Mouse (Mus musculus): ENCODE data around the gene Csf3r. TPM values are rescaled to one million over a fixed set of nuclear protein-coding genes. Genes with fewer than 3 reads are reported as not detected.

Gene Csf3r
- polyA plus RNA-seq, 1 experiment from 2014 or later = 0.51 TPM

DNA sequence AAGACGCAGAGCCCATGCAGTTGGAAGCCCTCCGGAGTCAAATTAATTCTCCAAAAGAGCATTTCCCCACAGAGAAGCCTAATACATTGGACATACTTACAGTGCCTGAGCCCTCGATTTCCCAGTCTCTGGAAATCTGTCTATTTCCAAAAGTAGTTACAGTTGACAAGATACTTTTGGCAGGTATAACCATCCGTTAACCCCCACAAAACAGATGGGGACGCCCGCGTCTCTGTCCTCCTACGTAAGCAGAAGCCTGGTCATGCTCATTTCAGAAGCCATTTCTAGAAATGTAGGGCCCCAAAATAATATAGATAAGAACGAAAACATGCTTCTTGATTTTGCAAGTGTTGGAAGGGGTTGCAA, 34.6 kb downstream of the Csf3r start:
- Histone ChIP-seq H3K36me3 (replicated peaks) (peaks cover 24% of the 10 kb centered on the region), H3K27ac (no peak overlapping the region), H3K4me3 (replicated peaks) (peak overlapping the region; percentile 66), H3K4me1 (peaks cover 19% of the 10 kb centered on the region), H3K27me3 (no peaks in the 10 kb centered on the region), H3K9ac (peak overlapping the region; percentile 72), H3K9me3 (no peaks in the 10 kb centered on the region), H3K4me2 (peak overlapping the region; percentile 82)
- ATAC-seq (ENCODE audit: low FRiP score) = no peak
- 41% methylated on average over 9 of the region's 9 CpGs for WGBS

DNA sequence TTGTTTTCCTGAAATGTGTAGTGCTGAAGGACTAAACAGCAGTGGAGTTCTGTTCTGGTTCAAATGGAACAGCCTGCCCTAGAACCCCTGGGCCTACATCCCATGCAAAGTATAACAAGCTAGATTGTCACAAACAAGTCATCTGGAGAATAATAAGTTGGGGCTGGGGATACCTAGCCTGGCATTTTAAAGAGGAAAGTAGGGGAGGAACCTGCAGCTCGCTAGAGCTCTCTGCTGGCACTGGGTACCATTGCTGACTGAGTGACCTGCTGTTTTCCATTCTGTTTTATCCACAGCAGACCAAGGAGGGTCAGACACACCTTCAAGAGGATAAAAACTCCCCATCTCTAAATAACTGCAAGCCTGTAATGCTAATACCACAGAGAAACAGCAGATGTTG, 38.5 kb downstream of the Csf3r start:
- Histone ChIP-seq H3K9me3 (no peaks in the 10 kb centered on the region), H3K9ac (no peak overlapping the region), H3K27ac (no peak overlapping the region), H3K4me2 (no peak overlapping the region), H3K27me3 (no peaks in the 10 kb centered on the region), H3K36me3 (replicated peaks) (0 out of 2 replicates have a peak, but pooled peaks cover 3% of the 10 kb centered on the region), H3K4me1 (peaks cover 11% of the 10 kb centered on the region), H3K4me3 (replicated peaks) (no peak overlapping the region)
- ATAC-seq (ENCODE audit: low FRiP score) = no peak
- 56% methylated on average over 1 of the region's 1 CpGs for WGBS

- Histone ChIP-seq H3K9ac (no peak overlapping the region), H3K36me3 (replicated peaks) (0 out of 2 replicates have a peak, but pooled peaks cover 3% of the 10 kb centered on the region), H3K27ac (no peak overlapping the region), H3K4me1 (no peaks in the 10 kb centered on the region), H3K4me2 (no peak overlapping the region), H3K27me3 (no peaks in the 10 kb centered on the region), H3K9me3 (no peaks in the 10 kb centered on the region), H3K4me3 (replicated peaks) (no peak overlapping the region)
- 87% methylated on average over 7 of the region's 7 CpGs for WGBS
- no peak for ATAC-seq (ENCODE audit: low FRiP score)
These were observed 40.9 kb downstream of the Csf3r start for GRCm38 (mm10) chr4:126065241-126065640.

- Histone ChIP-seq H3K36me3 (replicated peaks) (0 out of 2 replicates have a peak, but pooled peaks cover 3% of the 10 kb centered on the region), H3K4me2 (no peak overlapping the region), H3K27ac (no peak overlapping the region), H3K27me3 (no peaks in the 10 kb centered on the region), H3K9me3 (no peaks in the 10 kb centered on the region), H3K4me1 (no peaks in the 10 kb centered on the region), H3K4me3 (replicated peaks) (no peak overlapping the region), H3K9ac (no peak overlapping the region)
- ATAC-seq (ENCODE audit: low FRiP score) = no peak
- 81% methylated on average over 15 of the region's 15 CpGs for WGBS
These were observed 43.2 kb downstream of the Csf3r start for GRCm38 (mm10) chr4:126067401-126068077.

- H3K36me3 ChIP-seq (replicated peaks) = no peaks in the 10 kb centered on the region
- no peaks in the 10 kb centered on the region for H3K4me1 ChIP-seq
- no peak overlapping the region for H3K9ac ChIP-seq
- no peaks in the 10 kb centered on the region for H3K27me3 ChIP-seq
- no peak for ATAC-seq (ENCODE audit: low FRiP score)
- WGBS = 87% methylated on average over 6 of the region's 6 CpGs
- no peak overlapping the region for H3K4me2 ChIP-seq
- no peak overlapping the region for H3K27ac ChIP-seq
- no peaks in the 10 kb centered on the region for H3K9me3 ChIP-seq
- no peak overlapping the region for H3K4me3 ChIP-seq (replicated peaks)
These were observed 44.5 kb downstream of the Csf3r start for GRCm38 (mm10) chr4:126068842-126069241.

DNA sequence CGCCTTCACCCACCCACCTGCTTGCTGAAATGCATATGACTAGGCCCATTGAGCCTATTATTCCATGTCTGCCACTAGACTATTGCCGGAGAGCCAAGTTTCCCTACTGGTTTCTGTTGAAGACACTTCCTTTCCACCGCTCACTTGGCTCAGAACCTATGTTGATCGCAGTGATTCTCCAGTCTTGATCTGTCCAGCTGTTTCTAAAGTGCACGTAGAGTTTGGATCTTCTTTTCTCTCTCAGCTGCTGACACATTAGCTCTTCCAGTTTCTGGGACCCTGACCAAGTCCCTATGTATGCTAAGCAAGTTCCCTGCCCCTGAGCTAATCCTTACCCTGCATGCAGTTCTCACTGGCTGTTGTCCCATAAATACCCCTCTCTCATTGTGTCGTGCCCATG, 53.5 kb downstream of the Csf3r start:
- Histone ChIP-seq H3K4me1 (no peaks in the 10 kb centered on the region), H3K27me3 (no peaks in the 10 kb centered on the region), H3K4me2 (no peak overlapping the region), H3K36me3 (replicated peaks) (peaks cover 6% of the 10 kb centered on the region), H3K9me3 (no peaks in the 10 kb centered on the region), H3K4me3 (replicated peaks) (no peak overlapping the region), H3K27ac (no peak overlapping the region), H3K9ac (no peak overlapping the region)
- 84% methylated on average over 6 of the region's 6 CpGs for WGBS
- ATAC-seq (ENCODE audit: low FRiP score) = no peak

GRCm38 (mm10) chr4:126079266-126079665, 54.9 kb downstream of the Csf3r start:
- Histone ChIP-seq H3K4me1 (no peaks in the 10 kb centered on the region), H3K4me3 (replicated peaks) (no peak overlapping the region), H3K27me3 (no peaks in the 10 kb centered on the region), H3K9ac (no peak overlapping the region), H3K36me3 (replicated peaks) (peaks cover 16% of the 10 kb centered on the region), H3K4me2 (no peak overlapping the region), H3K9me3 (no peaks in the 10 kb centered on the region), H3K27ac (no peak overlapping the region)
- ATAC-seq (ENCODE audit: low FRiP score) = no peak
- 91% methylated on average over 4 of the region's 4 CpGs for WGBS

DNA sequence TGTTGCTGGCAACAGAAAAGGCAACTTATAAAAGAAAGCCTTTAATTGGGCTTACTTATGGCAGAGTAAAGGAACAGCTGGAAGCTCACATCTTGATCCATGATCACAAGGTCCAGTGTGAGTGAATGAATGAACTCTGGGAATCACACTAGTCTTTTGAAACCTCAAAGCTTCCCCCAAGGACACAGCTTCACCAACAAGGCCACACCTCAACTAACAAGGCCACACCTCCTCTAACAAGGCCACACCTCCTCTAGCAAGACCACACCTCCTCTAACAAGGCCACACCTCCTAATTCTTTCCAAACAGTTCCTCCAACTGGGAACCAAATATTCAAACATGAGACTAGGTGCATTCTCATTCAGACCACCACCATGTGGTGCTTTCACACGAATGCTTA, 57.3 kb downstream of the Csf3r start:
- Histone ChIP-seq H3K9me3 (no peaks in the 10 kb centered on the region), H3K36me3 (replicated peaks) (peaks cover 16% of the 10 kb centered on the region), H3K4me1 (no peaks in the 10 kb centered on the region), H3K9ac (no peak overlapping the region), H3K4me2 (no peak overlapping the region), H3K27me3 (no peaks in the 10 kb centered on the region), H3K4me3 (replicated peaks) (no peak overlapping the region), H3K27ac (no peak overlapping the region)
- WGBS = 96% methylated on average over 1 of the region's 1 CpGs
- no peak for ATAC-seq (ENCODE audit: low FRiP score)

DNA sequence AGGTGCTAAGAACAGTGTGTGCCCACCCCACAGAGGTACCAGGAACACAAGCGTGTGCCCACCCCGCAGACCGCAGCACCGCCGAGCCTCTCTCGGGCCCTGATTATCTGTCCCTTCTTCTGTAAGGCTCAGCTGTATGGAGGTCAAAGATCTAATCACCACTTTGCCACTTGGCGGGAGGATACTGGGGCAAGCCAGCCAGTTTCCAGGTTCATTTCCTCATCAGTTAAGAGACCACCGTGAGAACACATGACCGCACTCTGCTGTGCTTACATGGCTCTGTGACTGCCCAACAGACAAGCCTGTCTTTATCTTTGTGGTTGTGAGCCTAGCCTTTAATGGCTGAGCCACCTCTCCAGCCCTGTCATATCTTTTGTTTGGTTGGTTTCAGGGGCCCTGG, 58.7 kb downstream of the Csf3r start:
- H3K4me1 ChIP-seq = no peaks in the 10 kb centered on the region
- H3K36me3 ChIP-seq (replicated peaks) = peaks cover 18% of the 10 kb centered on the region
- H3K4me3 ChIP-seq (replicated peaks) = no peak overlapping the region
- H3K27ac ChIP-seq = no peak overlapping the region
- H3K27me3 ChIP-seq = no peaks in the 10 kb centered on the region
- no peak overlapping the region for H3K9ac ChIP-seq
- H3K4me2 ChIP-seq = no peak overlapping the region
- WGBS = 98% methylated on average over 9 of the region's 9 CpGs
- H3K9me3 ChIP-seq = no peaks in the 10 kb centered on the region
- no peak for ATAC-seq (ENCODE audit: low FRiP score)

- H3K27me3 ChIP-seq = no peaks in the 10 kb centered on the region
- H3K4me1 ChIP-seq = no peaks in the 10 kb centered on the region
- no peaks in the 10 kb centered on the region for H3K9me3 ChIP-seq
- no peak overlapping the region for H3K4me2 ChIP-seq
- H3K27ac ChIP-seq = no peak overlapping the region
- H3K36me3 ChIP-seq (replicated peaks) = peaks cover 24% of the 10 kb centered on the region
- no peak for ATAC-seq (ENCODE audit: low FRiP score)
- H3K4me3 ChIP-seq (replicated peaks) = no peak overlapping the region
- 71% methylated on average over 8 of the region's 8 CpGs for WGBS
- no peak overlapping the region for H3K9ac ChIP-seq
These were observed 60.0 kb downstream of the Csf3r start for GRCm38 (mm10) chr4:126084382-126084781.

DNA sequence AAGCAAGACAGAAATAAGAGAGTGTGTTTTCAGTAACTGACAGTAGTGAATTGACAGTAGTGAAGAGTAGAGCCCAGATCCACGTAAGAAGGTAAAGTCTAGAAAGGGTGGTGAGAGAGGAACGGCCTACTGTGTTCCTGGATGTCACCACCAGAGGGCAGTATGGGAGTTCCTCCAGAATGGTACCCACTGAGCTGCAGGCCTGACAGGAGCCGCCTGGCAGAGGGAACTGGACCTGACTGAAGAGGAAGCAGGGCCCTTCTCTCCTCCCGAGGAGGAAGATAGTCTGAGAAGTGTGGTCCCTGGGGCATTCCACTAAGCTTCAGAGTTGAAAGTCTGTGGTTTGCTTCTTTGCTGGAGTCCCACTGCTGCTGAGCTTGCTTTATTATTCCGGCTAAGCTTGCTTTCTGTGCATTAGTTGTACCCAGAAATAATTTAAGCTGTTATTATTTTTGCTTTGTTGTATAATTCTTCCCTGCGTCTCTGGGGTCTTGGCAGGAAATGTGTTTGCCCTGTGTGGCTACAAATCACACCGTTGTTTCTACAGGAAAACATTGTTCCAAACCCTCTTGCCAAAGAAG, 61.7 kb downstream of the Csf3r start:
- H3K27ac ChIP-seq = no peak overlapping the region
- H3K9ac ChIP-seq = no peak overlapping the region
- H3K36me3 ChIP-seq (replicated peaks) = peaks cover 24% of the 10 kb centered on the region
- 35% methylated on average over 7 of the region's 7 CpGs for WGBS
- no peaks in the 10 kb centered on the region for H3K27me3 ChIP-seq
- no peak overlapping the region for H3K4me3 ChIP-seq (replicated peaks)
- peak; percentile 76 for ATAC-seq (ENCODE audit: low FRiP score)
- H3K9me3 ChIP-seq = no peaks in the 10 kb centered on the region
- no peak overlapping the region for H3K4me2 ChIP-seq
- no peaks in the 10 kb centered on the region for H3K4me1 ChIP-seq

GRCm38 (mm10) chr4:126090101-126090847, 65.9 kb downstream of the Csf3r start:
- Histone ChIP-seq H3K4me1 (no peaks in the 10 kb centered on the region), H3K27me3 (no peaks in the 10 kb centered on the region), H3K9ac (no peak overlapping the region), H3K9me3 (no peaks in the 10 kb centered on the region), H3K4me3 (replicated peaks) (no peak overlapping the region), H3K36me3 (replicated peaks) (peaks cover 13% of the 10 kb centered on the region), H3K4me2 (no peak overlapping the region), H3K27ac (no peak overlapping the region)
- WGBS = 83% methylated on average over 7 of the region's 7 CpGs
- ATAC-seq (ENCODE audit: low FRiP score) = no peak

DNA sequence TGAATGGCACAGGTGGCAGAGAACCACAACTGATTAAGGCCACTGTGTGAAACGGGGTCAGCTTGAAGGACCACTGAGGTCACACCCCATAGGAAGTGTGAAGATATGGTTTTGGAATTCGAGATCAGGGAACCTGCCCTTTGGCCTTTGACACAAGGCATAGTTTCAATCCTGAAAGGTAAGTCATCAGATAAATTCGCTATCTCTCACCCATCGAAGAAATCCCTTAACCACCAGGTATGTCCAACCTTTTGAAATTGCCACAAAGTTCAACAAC, 66.4 kb downstream of the Csf3r start:
- Histone ChIP-seq H3K4me2 (no peak overlapping the region), H3K36me3 (replicated peaks) (peaks cover 13% of the 10 kb centered on the region), H3K4me1 (no peaks in the 10 kb centered on the region), H3K9me3 (no peaks in the 10 kb centered on the region), H3K27me3 (no peaks in the 10 kb centered on the region), H3K27ac (no peak overlapping the region), H3K9ac (no peak overlapping the region), H3K4me3 (replicated peaks) (no peak overlapping the region)
- no peak for ATAC-seq (ENCODE audit: low FRiP score)
- 88% methylated on average over 4 of the region's 4 CpGs for WGBS

Data from forebrain, embryonic 12.5 days (tissue).